14 mouse cellular contexts compared by ENCODE assay signal in genomic region chr6:143618558-143618957, GRCm38 (mm10).
"Had no signal": no experiment of that assay in that cellular context is flagged by ENCODE, and none has a peak within 500 bp of the region (broad histone marks: within the 10 kb centered on the region; RNA-seq: fewer than 3 reads in every experiment).

No protein-coding gene starts in this region.

- DNase-seq: kidney, adult 18-20 months; kidney, postnatal 10 days; kidney, postnatal 4 days; retina, postnatal 1 day; right cerebral cortex, postnatal 4 days; spleen, adult 18-20 months; thymus, adult 2 months; thymus, postnatal 36 days had no signal

- H3K9me3 ChIP-seq: lung, embryonic 15.5 days; midbrain, embryonic 10.5 days; midbrain, embryonic 15.5 days; neural tube, embryonic 12.5 days had no signal

- H3K9ac ChIP-seq: liver, embryonic 14.5 days; lung, embryonic 15.5 days; midbrain, embryonic 15.5 days; neural tube, embryonic 12.5 days had no signal

- H3K27ac ChIP-seq: layer of hippocampus, adult 2 months; liver, embryonic 14.5 days; lung, embryonic 15.5 days; midbrain, embryonic 10.5 days; midbrain, embryonic 15.5 days; neural tube, embryonic 12.5 days had no signal

- H3K4me3 ChIP-seq: layer of hippocampus, adult 2 months; lung, embryonic 15.5 days; midbrain, embryonic 10.5 days; midbrain, embryonic 15.5 days; neural tube, embryonic 12.5 days had no signal

- H3K4me2 ChIP-seq: lung, embryonic 15.5 days; midbrain, embryonic 15.5 days; neural tube, embryonic 12.5 days had no signal

- H3K36me3 ChIP-seq: lung, embryonic 15.5 days; midbrain, embryonic 10.5 days; midbrain, embryonic 15.5 days; neural tube, embryonic 12.5 days had no signal

- H3K27me3 ChIP-seq: lung, embryonic 15.5 days; midbrain, embryonic 15.5 days; neural tube, embryonic 12.5 days had no signal

- H3K4me1 ChIP-seq: lung, embryonic 15.5 days; midbrain, embryonic 10.5 days; midbrain, embryonic 15.5 days; neural tube, embryonic 12.5 days had no signal

- ATAC-seq: midbrain, embryonic 15.5 days had no signal
